Mouse (Mus musculus): Measurements from ENCODE around the gene Fam71f2. TPM values are rescaled to one million over a fixed set of nuclear protein-coding genes. Genes with fewer than 3 reads are reported as not detected.

Fam71f2 gene
- polyA plus RNA-seq, 2 experiments = 0.70 to 2.6 TPM

DNA sequence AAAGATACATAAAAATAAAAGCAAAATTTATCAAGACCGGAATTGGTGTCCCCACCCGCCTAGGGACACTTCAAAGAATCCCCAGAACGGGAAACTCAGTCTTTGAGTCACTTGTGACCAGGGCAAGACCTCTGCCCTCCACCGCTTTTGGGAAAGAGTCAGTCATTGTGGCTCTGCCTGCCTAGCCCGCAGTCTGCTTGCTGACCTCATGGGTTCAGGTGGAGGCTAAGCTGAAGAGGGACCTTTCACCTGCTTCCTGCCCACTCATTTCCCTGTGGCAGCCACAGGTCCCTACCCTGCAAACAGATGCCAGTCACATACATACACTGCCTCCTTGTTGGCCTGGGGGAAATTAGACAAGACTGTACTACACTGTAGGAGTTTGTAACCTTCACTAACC lies 32.8 kb upstream of the Fam71f2 start:
- no peaks in the 10 kb centered on the region for H3K4me1 ChIP-seq (ENCODE audit: control insufficient read depth, insufficient read depth, low read length)
- 66% methylated on average over 5 of the region's 5 CpGs for WGBS

DNA sequence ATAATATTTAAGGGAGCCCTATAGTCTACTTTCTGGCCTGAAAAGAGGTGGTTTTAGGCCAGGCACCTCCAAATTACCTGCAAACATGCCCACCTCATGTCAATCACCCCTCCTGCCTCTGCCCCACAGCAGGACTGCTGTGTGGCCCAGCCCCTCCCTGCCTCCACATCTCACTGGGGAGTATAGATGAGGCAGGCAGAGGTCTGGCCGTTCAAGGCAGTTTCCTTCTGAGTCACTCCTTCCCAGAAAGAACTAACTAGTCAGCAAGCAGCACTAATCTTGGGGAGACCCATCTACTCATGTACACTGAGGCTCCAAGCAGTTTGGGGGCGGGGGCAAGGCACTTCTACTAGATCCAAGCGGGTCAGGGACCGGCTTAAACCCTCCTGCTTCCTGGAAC lies 32.3 kb upstream of the Fam71f2 start:
- H3K4me3 ChIP-seq (replicated peaks; ENCODE audit: low read length) = no peak overlapping the region
- H3K27me3 ChIP-seq (ENCODE audit: control insufficient read depth, insufficient read depth, low read length) = no peaks in the 10 kb centered on the region
- TF ChIP-seq POLR2A (IDR thresholded peaks at IDR 0.05; ENCODE audit: borderline replicate concordance, extremely low read depth, insufficient read depth, insufficient read length) = no peak
- 42% methylated on average over 4 of the region's 4 CpGs for whole genome bisulfite sequencing
- no peak overlapping the region for H3K9ac ChIP-seq (ENCODE audit: low read depth, low read length, severe bottlenecking)
- H3K9me3 ChIP-seq (ENCODE audit: control insufficient read depth, low read length) = no peaks in the 10 kb centered on the region
- no peak overlapping the region for H3K4me2 ChIP-seq (replicated peaks; ENCODE audit: low read depth, low read length, severe bottlenecking)
- ATAC-seq (ENCODE audit: low FRiP score, low read depth) (no peak), DNase-seq (ENCODE audit: low spot score) (no peak)
- H3K27ac ChIP-seq (replicated peaks; ENCODE audit: low read depth, low read length) = no peak overlapping the region
- no peaks in the 10 kb centered on the region for H3K36me3 ChIP-seq (ENCODE audit: control insufficient read depth, insufficient read depth, low read length)
- H3K4me1 ChIP-seq (ENCODE audit: control insufficient read depth, insufficient read depth, low read length) = no peaks in the 10 kb centered on the region

More for the DNA sequence above, 32.8 kb upstream of the Fam71f2 start:
- ATAC-seq (ENCODE audit: low FRiP score, low read depth) = no peak
- Histone ChIP-seq H3K4me3 (replicated peaks; ENCODE audit: low read length) (no peak overlapping the region), H3K9ac (ENCODE audit: low read depth, low read length, severe bottlenecking) (no peak overlapping the region), H3K4me2 (replicated peaks; ENCODE audit: low read depth, low read length, severe bottlenecking) (no peak overlapping the region), H3K9me3 (ENCODE audit: control insufficient read depth, low read length) (no peaks in the 10 kb centered on the region), H3K27me3 (ENCODE audit: control insufficient read depth, insufficient read depth, low read length) (no peaks in the 10 kb centered on the region), H3K27ac (replicated peaks; ENCODE audit: low read depth, low read length) (no peak overlapping the region), H3K36me3 (ENCODE audit: control insufficient read depth, insufficient read depth, low read length) (no peaks in the 10 kb centered on the region)
- no peak for TF ChIP-seq POLR2A (IDR thresholded peaks at IDR 0.05; ENCODE audit: borderline replicate concordance, extremely low read depth, insufficient read depth, insufficient read length)
- no peak for DNase-seq (ENCODE audit: low spot score)

DNA sequence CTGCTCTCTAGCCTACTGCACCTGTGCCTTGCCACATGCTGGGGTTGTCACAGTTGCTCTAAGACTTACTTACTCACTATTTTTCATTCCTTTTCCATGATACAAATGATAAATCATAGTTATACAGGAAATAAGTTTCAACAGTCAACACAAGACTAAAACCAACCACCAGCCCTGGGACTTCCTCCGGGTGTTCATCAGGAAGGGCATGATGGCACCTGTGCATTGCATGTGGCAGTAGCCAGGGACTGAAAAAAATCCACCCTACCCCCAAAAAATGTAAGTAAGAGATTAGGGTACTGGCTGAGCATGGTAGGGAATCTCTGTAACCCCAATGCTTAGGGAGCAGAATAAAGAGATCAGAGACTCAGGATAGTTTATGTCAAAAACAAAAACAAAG lies 20.0 kb upstream of the Fam71f2 start:
- Histone ChIP-seq H3K36me3 (ENCODE audit: control insufficient read depth, insufficient read depth, low read length) (no peaks in the 10 kb centered on the region), H3K4me2 (replicated peaks; ENCODE audit: low read depth, low read length, severe bottlenecking) (no peak overlapping the region), H3K27me3 (ENCODE audit: control insufficient read depth, insufficient read depth, low read length) (no peaks in the 10 kb centered on the region), H3K9me3 (ENCODE audit: control insufficient read depth, low read length) (no peaks in the 10 kb centered on the region), H3K4me1 (ENCODE audit: control insufficient read depth, insufficient read depth, low read length) (no peaks in the 10 kb centered on the region), H3K9ac (ENCODE audit: low read depth, low read length, severe bottlenecking) (no peak overlapping the region), H3K27ac (replicated peaks; ENCODE audit: low read depth, low read length) (no peak overlapping the region), H3K4me3 (replicated peaks; ENCODE audit: low read length) (no peak overlapping the region)
- no peak for TF ChIP-seq POLR2A (IDR thresholded peaks at IDR 0.05; ENCODE audit: borderline replicate concordance, extremely low read depth, insufficient read depth, insufficient read length)
- ATAC-seq (ENCODE audit: low FRiP score, low read depth) (no peak), DNase-seq (ENCODE audit: low spot score) (no peak)
- WGBS = 86% methylated on average over 1 of the region's 1 CpGs

DNA sequence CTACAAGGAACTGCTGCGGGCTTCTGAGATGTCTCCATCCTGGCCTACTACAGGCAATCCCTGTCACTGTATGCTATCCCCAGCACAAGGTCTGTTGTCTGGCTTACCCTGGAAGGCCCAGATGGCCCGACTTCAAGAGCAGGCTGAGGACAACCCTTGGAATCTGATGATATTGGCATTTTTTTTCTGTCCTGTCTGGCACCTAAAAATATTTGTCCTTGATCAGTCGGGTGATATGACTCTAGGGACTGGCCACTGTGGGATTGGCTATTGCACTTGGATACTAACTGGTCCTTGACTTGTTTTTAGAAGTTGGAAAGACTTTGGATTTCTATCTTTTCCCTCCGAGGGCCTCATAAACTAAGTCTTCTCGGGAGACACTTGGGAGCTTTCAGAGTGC lies 17.6 kb upstream of the Fam71f2 start:
- 68% methylated on average over 5 of the region's 5 CpGs for WGBS
- Histone ChIP-seq H3K4me2 (replicated peaks; ENCODE audit: low read depth, low read length, severe bottlenecking) (no peak overlapping the region), H3K36me3 (ENCODE audit: control insufficient read depth, insufficient read depth, low read length) (no peaks in the 10 kb centered on the region), H3K4me3 (replicated peaks; ENCODE audit: low read length) (no peak overlapping the region), H3K9ac (ENCODE audit: low read depth, low read length, severe bottlenecking) (no peak overlapping the region), H3K27me3 (ENCODE audit: control insufficient read depth, insufficient read depth, low read length) (no peaks in the 10 kb centered on the region), H3K4me1 (ENCODE audit: control insufficient read depth, insufficient read depth, low read length) (no peaks in the 10 kb centered on the region), H3K27ac (replicated peaks; ENCODE audit: low read depth, low read length) (no peak overlapping the region), H3K9me3 (ENCODE audit: control insufficient read depth, low read length) (no peaks in the 10 kb centered on the region)
- DNase-seq (ENCODE audit: low spot score) = no peak
- no peak for ATAC-seq (ENCODE audit: low FRiP score, low read depth)
- no peak for TF ChIP-seq POLR2A (IDR thresholded peaks at IDR 0.05; ENCODE audit: borderline replicate concordance, extremely low read depth, insufficient read depth, insufficient read length)

DNA sequence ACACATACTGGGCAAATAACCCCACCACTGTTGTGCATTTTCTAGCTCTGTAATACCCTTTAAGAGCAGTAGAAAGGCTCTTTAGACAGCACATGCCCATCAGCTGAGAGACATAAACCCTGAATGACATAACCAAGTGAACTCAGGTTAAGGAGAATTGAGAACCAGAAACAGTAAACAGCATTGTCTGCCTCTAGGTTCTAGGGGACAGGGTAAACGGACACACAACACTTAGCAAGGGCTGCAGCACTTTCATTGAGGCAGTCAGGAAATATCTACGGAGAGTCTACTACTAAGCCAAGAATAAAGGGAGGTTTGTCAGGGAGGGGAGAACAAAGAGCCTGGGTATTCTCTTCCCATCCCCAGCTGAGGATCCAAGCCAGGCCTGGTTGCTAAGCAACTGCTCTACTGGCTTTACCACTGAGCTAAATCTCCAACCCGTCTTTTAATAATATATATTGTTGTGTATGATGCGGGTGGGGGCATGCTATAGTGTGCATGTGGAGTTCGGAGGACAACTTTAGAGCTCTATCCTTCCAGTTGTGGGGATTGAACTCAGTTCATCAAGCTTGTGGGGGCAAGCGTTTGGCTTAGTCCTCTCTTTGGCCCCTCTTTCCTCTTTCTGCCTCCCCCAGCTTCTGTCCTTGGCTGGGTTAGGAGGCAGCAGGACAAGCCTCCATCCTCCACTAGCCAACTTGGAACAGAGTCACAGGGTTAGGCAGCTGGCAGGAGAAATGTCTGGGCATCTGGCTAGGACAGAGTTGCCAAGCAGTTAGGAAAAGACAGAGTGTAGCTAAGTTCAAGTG lies 15.5 kb upstream of the Fam71f2 start:
- WGBS = 69% methylated on average over 6 of the region's 6 CpGs
- no peaks in the 10 kb centered on the region for H3K27me3 ChIP-seq (ENCODE audit: control insufficient read depth, insufficient read depth, low read length)
- ATAC-seq (ENCODE audit: low FRiP score, low read depth) (no peak), DNase-seq (ENCODE audit: low spot score) (no peak)
- H3K36me3 ChIP-seq (ENCODE audit: control insufficient read depth, insufficient read depth, low read length) = no peaks in the 10 kb centered on the region
- H3K4me2 ChIP-seq (replicated peaks; ENCODE audit: low read depth, low read length, severe bottlenecking) = no peak overlapping the region
- H3K9ac ChIP-seq (ENCODE audit: low read depth, low read length, severe bottlenecking) = no peak overlapping the region
- H3K4me3 ChIP-seq (replicated peaks; ENCODE audit: low read length) = no peak overlapping the region
- no peak overlapping the region for H3K27ac ChIP-seq (replicated peaks; ENCODE audit: low read depth, low read length)
- TF ChIP-seq POLR2A (IDR thresholded peaks at IDR 0.05; ENCODE audit: borderline replicate concordance, extremely low read depth, insufficient read depth, insufficient read length) = no peak
- H3K9me3 ChIP-seq (ENCODE audit: control insufficient read depth, low read length) = no peaks in the 10 kb centered on the region
- H3K4me1 ChIP-seq (ENCODE audit: control insufficient read depth, insufficient read depth, low read length) = no peaks in the 10 kb centered on the region
